Mouse (Mus musculus): ENCODE data around the gene Faah.

GRCm38 (mm10) chr4:115953559-115953958 lies 64.2 kb downstream of the Faah start:
- no peak for TF ChIP-seq CTCF (IDR thresholded peaks at IDR 0.05; ENCODE audit: control insufficient read depth, insufficient read depth, low read length)
- no peak for TF ChIP-seq POLR2A (IDR thresholded peaks at IDR 0.05; ENCODE audit: borderline replicate concordance, control insufficient read depth, low read depth, low read length)

Measured in bone marrow, adult 2 months (tissue).